Mouse (Mus musculus): ENCODE measurements at regions not wholly inside any gene's neighbourhood (a gene's known extent, or its start where the extent isn't known, plus 50 kb on each side); places are given as distances from the start of the nearest gene placed in this dataset.

DNA sequence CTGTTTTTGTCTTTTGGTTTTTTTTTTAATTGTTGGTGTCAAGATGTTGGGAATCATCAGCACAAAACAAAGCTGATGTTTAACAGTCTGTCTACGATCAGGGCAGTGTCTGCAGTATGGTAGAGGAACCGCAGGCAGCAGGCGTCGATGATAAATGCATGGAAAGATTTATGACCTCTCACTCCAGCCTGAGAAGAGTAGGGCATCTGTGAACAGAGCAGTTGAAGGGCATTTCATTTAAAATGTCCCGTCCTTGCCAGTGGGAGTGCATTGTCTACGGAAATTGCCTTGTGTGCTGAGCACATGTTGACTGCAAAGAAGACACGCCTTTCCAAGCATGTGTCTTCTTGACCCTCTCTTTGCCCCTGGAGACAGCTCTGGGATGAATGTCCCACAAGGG is 158.7 kb downstream of the Glrx3 start:
- no peaks in the 10 kb centered on the region for H3K36me3 ChIP-seq (ENCODE audit: control insufficient read depth, insufficient read depth, low read length)
- 62% methylated on average over 7 of the region's 7 CpGs for WGBS

DNA sequence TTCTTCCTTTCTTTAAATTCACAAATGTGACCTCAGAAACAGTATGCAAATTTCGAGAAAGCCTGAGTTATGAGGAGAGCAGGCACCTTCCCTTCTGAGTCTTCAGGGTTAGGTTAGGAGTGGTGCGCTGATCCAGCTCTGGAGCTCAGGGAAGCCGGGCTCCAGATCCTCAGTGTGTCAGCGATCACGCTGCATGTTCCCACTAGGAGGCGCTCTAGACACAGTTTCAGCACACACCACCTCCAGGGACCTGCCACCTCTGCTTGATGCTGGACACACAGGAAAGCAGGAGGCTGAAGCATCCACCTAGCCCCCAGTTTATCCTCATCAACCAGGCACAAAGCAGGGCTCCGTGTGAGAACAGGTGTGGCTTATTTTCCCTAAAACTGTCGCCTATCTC is 165.6 kb downstream of the Glrx3 start:
- WGBS, result 21% methylated on average over 8 of the region's 8 CpGs
- no peak overlapping the region for H3K4me3 ChIP-seq (ENCODE audit: extremely low read depth, insufficient read depth, insufficient read length)
- no peaks in the 10 kb centered on the region for H3K36me3 ChIP-seq (ENCODE audit: control insufficient read depth, insufficient read depth, low read length)
- no peak overlapping the region for H3K27ac ChIP-seq (ENCODE audit: insufficient read depth, low read length)
- no peaks in the 10 kb centered on the region for H3K4me1 ChIP-seq (ENCODE audit: control insufficient read depth, insufficient read depth, insufficient read length)
- peak; percentile 25 to 65 for DNase-seq (ENCODE audit: low read depth in 1 of 2, low spot score in 2 of 2)
- H3K27me3 ChIP-seq (ENCODE audit: control insufficient read depth, insufficient read depth, low read length), result no peaks in the 10 kb centered on the region
- TF ChIP-seq CTCF (IDR thresholded peaks at IDR 0.05; ENCODE audit: extremely low read depth, insufficient read depth, insufficient read length, insufficient replicate concordance) (peak; percentile 68), POLR2A (IDR thresholded peaks at IDR 0.05; ENCODE audit: low read depth, low read length) (no peak)

More for the DNA sequence above, 158.7 kb downstream of the Glrx3 start:
- no peak for TF ChIP-seq POLR2A (IDR thresholded peaks at IDR 0.05; ENCODE audit: low read depth, low read length)
- TF ChIP-seq CTCF (IDR thresholded peaks at IDR 0.05; ENCODE audit: extremely low read depth, insufficient read depth, insufficient read length, insufficient replicate concordance), result no peak
- Histone ChIP-seq H3K27me3 (ENCODE audit: control insufficient read depth, insufficient read depth, low read length) (no peaks in the 10 kb centered on the region), H3K27ac (ENCODE audit: insufficient read depth, low read length) (no peak overlapping the region), H3K4me3 (ENCODE audit: extremely low read depth, insufficient read depth, insufficient read length) (no peak overlapping the region), H3K4me1 (ENCODE audit: control insufficient read depth, insufficient read depth, insufficient read length) (peaks cover 29% of the 10 kb centered on the region)
- no peak for DNase-seq (ENCODE audit: low read depth in 1 of 2, low spot score in 2 of 2)

DNA sequence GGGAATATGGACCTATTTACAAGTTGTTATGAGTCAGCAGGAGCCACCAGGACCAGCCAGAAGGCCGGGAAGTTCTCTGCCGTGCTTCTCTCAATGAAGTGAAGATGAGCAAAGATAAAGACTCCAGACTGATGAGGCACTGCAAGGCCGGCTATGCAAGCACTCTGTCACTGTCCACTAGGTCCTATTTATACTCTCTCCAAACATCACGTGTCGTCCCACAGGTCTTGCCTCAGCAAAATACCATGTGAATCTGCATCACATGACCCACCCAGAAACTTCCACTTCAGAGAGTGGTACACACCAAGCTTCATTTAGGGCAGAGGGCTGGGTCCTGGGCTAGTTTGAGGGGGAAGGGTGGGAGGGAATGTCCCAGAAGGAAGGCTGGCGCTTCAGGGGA is 172.3 kb downstream of the Glrx3 start:
- Histone ChIP-seq H3K27ac (ENCODE audit: insufficient read depth, low read length) (no peak overlapping the region), H3K36me3 (ENCODE audit: control insufficient read depth, insufficient read depth, low read length) (no peaks in the 10 kb centered on the region), H3K4me3 (ENCODE audit: extremely low read depth, insufficient read depth, insufficient read length) (no peak overlapping the region), H3K4me1 (ENCODE audit: control insufficient read depth, insufficient read depth, insufficient read length) (no peaks in the 10 kb centered on the region), H3K27me3 (ENCODE audit: control insufficient read depth, insufficient read depth, low read length) (no peaks in the 10 kb centered on the region)
- TF ChIP-seq CTCF (IDR thresholded peaks at IDR 0.05; ENCODE audit: extremely low read depth, insufficient read depth, insufficient read length, insufficient replicate concordance), result no peak
- no peak for TF ChIP-seq POLR2A (IDR thresholded peaks at IDR 0.05; ENCODE audit: low read depth, low read length)
- DNase-seq (ENCODE audit: low read depth in 1 of 2, low spot score in 2 of 2), result no peak
- 77% methylated on average over 6 of the region's 6 CpGs for WGBS

DNA sequence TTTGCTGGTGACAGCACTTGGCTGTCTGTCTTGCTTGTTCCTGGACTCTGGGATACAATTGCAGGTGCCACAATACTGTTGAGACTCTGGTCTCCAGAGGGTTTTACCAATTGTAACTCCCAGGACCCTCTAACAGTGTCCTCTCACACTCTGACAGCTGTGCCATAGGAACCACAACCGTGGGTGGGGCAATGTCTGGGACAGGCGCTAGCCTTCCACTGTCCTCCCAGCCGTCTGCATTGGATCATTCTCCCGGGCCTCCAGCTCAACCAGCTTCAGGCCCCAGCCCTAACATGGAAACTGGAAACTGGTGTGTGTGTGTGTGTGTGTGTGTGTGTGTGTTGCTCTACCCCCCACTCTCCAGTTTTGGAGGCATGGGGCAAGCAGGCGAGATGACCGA is 173.9 kb downstream of the Glrx3 start:
- WGBS, result 86% methylated on average over 6 of the region's 6 CpGs
- H3K4me3 ChIP-seq (ENCODE audit: extremely low read depth, insufficient read depth, insufficient read length), result no peak overlapping the region
- DNase-seq (ENCODE audit: low read depth in 1 of 2, low spot score in 2 of 2), result no peak
- H3K27ac ChIP-seq (ENCODE audit: insufficient read depth, low read length), result no peak overlapping the region
- no peaks in the 10 kb centered on the region for H3K27me3 ChIP-seq (ENCODE audit: control insufficient read depth, insufficient read depth, low read length)
- H3K36me3 ChIP-seq (ENCODE audit: control insufficient read depth, insufficient read depth, low read length), result no peaks in the 10 kb centered on the region
- TF ChIP-seq CTCF (IDR thresholded peaks at IDR 0.05; ENCODE audit: extremely low read depth, insufficient read depth, insufficient read length, insufficient replicate concordance), result no peak
- no peak for TF ChIP-seq POLR2A (IDR thresholded peaks at IDR 0.05; ENCODE audit: low read depth, low read length)
- H3K4me1 ChIP-seq (ENCODE audit: control insufficient read depth, insufficient read depth, insufficient read length), result no peaks in the 10 kb centered on the region

DNA sequence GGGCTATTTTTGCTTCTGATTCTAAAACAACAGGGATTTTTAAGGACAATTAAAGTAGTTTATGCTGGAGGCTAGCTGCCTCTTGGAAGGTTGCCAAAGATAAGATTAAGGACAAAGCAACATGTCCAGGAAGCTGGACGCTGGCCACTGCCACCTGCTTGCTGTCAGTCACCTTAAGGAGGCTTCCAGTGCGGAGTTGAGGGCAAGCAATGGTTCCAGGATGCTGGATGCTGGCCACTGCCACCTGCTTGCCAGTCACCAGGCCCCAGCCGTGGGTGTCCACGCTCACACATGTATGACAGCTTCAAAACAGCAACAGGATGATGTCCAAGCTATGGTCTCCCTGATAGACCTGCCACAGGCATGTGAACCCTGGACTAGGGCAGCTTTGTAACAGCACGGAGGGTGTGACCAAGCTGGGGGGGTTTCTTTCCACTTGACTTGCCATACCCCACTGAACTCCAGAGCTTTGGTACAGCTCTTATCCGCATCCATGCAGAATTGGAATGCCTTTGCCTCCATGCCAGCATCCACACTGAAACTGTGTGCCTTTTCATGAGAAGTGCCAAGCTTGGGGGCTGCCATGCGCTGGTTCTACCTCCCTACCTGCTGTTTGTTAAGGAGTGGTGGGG is 174.6 kb downstream of the Glrx3 start:
- no peak for TF ChIP-seq CTCF (IDR thresholded peaks at IDR 0.05; ENCODE audit: extremely low read depth, insufficient read depth, insufficient read length, insufficient replicate concordance)
- TF ChIP-seq POLR2A (IDR thresholded peaks at IDR 0.05; ENCODE audit: low read depth, low read length), result no peak
- H3K27ac ChIP-seq (ENCODE audit: insufficient read depth, low read length), result no peak overlapping the region
- H3K27me3 ChIP-seq (ENCODE audit: control insufficient read depth, insufficient read depth, low read length), result no peaks in the 10 kb centered on the region
- H3K36me3 ChIP-seq (ENCODE audit: control insufficient read depth, insufficient read depth, low read length), result no peaks in the 10 kb centered on the region
- no peak for DNase-seq (ENCODE audit: low read depth in 1 of 2, low spot score in 2 of 2)
- no peaks in the 10 kb centered on the region for H3K4me1 ChIP-seq (ENCODE audit: control insufficient read depth, insufficient read depth, insufficient read length)
- WGBS, result 83% methylated on average over 7 of the region's 7 CpGs
- no peak overlapping the region for H3K4me3 ChIP-seq (ENCODE audit: extremely low read depth, insufficient read depth, insufficient read length)

DNA sequence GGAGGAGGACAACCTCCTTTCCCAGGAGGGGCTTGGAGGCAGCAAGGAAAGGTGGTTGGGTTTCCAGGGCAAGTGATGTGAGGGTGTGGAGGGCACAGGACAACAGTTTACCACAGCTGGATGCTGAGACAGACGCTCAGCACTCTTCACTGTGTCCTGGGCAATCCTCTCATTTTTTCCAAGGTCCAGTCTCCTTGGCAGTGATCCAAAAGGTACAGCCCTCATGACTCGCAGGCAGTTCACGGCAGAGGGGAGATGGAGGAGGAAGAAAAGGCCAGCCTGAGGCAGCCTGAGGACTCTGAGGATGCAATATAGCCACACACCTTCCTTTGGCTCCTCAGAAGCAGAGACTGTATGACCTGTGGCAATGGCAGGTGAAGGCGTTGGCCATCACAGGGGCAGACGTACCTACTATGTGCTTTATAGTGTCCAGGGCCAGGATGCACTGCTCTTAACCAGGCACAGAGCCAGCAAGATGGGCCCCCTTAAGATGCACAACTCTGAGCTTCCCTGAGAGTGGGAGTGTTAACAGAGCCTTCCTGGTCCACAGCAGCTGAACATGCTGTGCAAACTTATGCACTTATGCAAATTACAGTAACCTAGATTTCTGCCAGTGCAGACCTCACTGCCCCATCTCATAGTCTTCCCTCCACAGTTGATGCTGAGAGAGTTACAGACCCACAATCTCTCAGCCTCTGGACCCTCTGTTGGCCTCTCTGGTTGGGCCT is 181.2 kb downstream of the Glrx3 start:
- Histone ChIP-seq H3K36me3 (ENCODE audit: control insufficient read depth, insufficient read depth, low read length) (no peaks in the 10 kb centered on the region), H3K4me3 (ENCODE audit: extremely low read depth, insufficient read depth, insufficient read length) (no peak overlapping the region), H3K27me3 (ENCODE audit: control insufficient read depth, insufficient read depth, low read length) (no peaks in the 10 kb centered on the region), H3K4me1 (ENCODE audit: control insufficient read depth, insufficient read depth, insufficient read length) (no peaks in the 10 kb centered on the region), H3K27ac (ENCODE audit: insufficient read depth, low read length) (no peak overlapping the region)
- DNase-seq (ENCODE audit: low read depth in 1 of 2, low spot score in 2 of 2), result no peak
- TF ChIP-seq POLR2A (IDR thresholded peaks at IDR 0.05; ENCODE audit: low read depth, low read length) (no peak), CTCF (IDR thresholded peaks at IDR 0.05; ENCODE audit: extremely low read depth, insufficient read depth, insufficient read length, insufficient replicate concordance) (no peak)
- WGBS, result 72% methylated on average over 5 of the region's 5 CpGs

DNA sequence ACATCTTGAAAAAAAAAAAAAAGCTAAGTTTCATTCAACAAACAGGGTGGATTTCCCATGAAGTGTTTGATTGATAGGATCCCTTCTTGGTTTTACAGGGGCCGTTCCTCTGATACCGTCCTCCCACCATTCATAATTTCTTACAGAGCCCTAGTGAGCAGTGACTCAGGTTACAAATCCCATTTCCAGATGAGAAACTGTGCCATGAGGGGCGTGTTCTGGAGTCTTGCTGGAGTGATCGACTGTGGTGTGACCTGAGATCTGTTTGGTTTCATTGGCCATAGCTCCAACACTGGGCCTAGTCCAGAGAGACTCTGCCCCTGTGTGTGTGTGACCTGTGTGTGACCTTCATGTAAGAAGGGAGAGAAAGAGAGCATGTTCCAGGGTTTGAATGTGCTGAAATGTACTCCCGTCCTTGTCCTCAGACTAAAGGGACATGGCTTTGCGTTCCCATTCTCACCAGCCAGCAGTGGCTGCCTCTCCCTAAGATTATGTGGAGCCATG is 181.9 kb downstream of the Glrx3 start:
- H3K4me3 ChIP-seq (ENCODE audit: extremely low read depth, insufficient read depth, insufficient read length), result no peak overlapping the region
- H3K36me3 ChIP-seq (ENCODE audit: control insufficient read depth, insufficient read depth, low read length), result no peaks in the 10 kb centered on the region
- WGBS, result 84% methylated on average over 6 of the region's 6 CpGs
- no peaks in the 10 kb centered on the region for H3K27me3 ChIP-seq (ENCODE audit: control insufficient read depth, insufficient read depth, low read length)
- TF ChIP-seq CTCF (IDR thresholded peaks at IDR 0.05; ENCODE audit: extremely low read depth, insufficient read depth, insufficient read length, insufficient replicate concordance) (no peak), POLR2A (IDR thresholded peaks at IDR 0.05; ENCODE audit: low read depth, low read length) (no peak)
- DNase-seq (ENCODE audit: low read depth in 1 of 2, low spot score in 2 of 2), result no peak
- H3K4me1 ChIP-seq (ENCODE audit: control insufficient read depth, insufficient read depth, insufficient read length), result no peaks in the 10 kb centered on the region
- no peak overlapping the region for H3K27ac ChIP-seq (ENCODE audit: insufficient read depth, low read length)
